Mouse (Mus musculus): Measurements from ENCODE around the gene Agbl1.

GRCm38 (mm10) chr7:76600050-76600690 lies 370.5 kb downstream of the Agbl1 start:
- TF ChIP-seq CTCF (conservative IDR thresholded peaks at IDR 0.05 in 1 of 2, IDR thresholded peaks at IDR 0.05 in 1 of 2; ENCODE audit: low read depth in 2 of 2, low read length in 2 of 2) (no peak), ZMIZ1 (IDR thresholded peaks at IDR 0.05; ENCODE audit: low read depth, low read length) (no peak), POLR2A (IDR thresholded peaks at IDR 0.05; ENCODE audit: low read depth, low read length) (no peak), MYC (IDR thresholded peaks at IDR 0.05; ENCODE audit: low read depth, low read length) (no peak)

Data from CH12.LX (cell line).